Mouse (Mus musculus) CH12.LX (cell line): ENCODE results near the gene Tnfaip8l2.

Source experiments
- CTCF ChIP-seq, 2 experiments: IDR thresholded peaks in 1 of 2; conservative IDR thresholded peaks in 1 of 2; 2 replicates each; pipeline ENCODE4 v1.5.1; 2011 to 2012; ENCODE audit warnings: low read depth in 2 of 2, low read length in 2 of 2, improper control_type of control experiment in 1 of 2, inconsistent platforms in 1 of 2, mild to moderate bottlenecking in 1 of 2, moderate library complexity in 1 of 2
- ELF1 ChIP-seq: IDR thresholded peaks from 2 replicates; pipeline ENCODE4 v1.6.1; 2014; ENCODE audit warnings: low read depth, mild to moderate bottlenecking, inconsistent platforms, low read length, improper control_type of control experiment
- EP300 ChIP-seq: IDR thresholded peaks from 2 replicates; pipeline ENCODE4 v1.6.1; 2011; ENCODE audit warnings: low read length, improper control_type of control experiment
- HCFC1 ChIP-seq: IDR thresholded peaks from 2 replicates; pipeline ENCODE4 v1.6.1; 2012; ENCODE audit warnings: low read depth, mild to moderate bottlenecking, inconsistent platforms, low read length, improper control_type of control experiment
- JUND ChIP-seq: conservative IDR thresholded peaks from 2 replicates; pipeline ENCODE4 v1.6.1; 2011; ENCODE audit warnings: low read depth, low read length, improper control_type of control experiment
- KAT2A ChIP-seq: IDR thresholded peaks from 2 replicates; pipeline ENCODE4 v1.6.1; 2012; ENCODE audit warnings: low read length, improper control_type of control experiment, inconsistent platforms; ENCODE audit not compliant: insufficient replicate concordance
- POLR2A ChIP-seq: IDR thresholded peaks from 2 replicates; pipeline ENCODE4 v1.6.1; 2011; ENCODE audit warnings: low read depth, mild to moderate bottlenecking, improper control_type of control experiment, low read length
- RCOR1 ChIP-seq: conservative IDR thresholded peaks from 2 replicates; pipeline ENCODE4 v1.6.1; 2012; ENCODE audit warnings: low read depth, mild to moderate bottlenecking, inconsistent platforms, low read length, improper control_type of control experiment
- USF1 ChIP-seq: IDR thresholded peaks from 2 replicates; pipeline ENCODE4 v1.6.1; 2014; ENCODE audit warnings: low read depth, mild to moderate bottlenecking, inconsistent platforms, low read length, improper control_type of control experiment
- USF2 ChIP-seq: conservative IDR thresholded peaks from 2 replicates; pipeline ENCODE4 v1.6.1; 2011; ENCODE audit warnings: low read depth, low read length, improper control_type of control experiment

- TF ChIP-seq CTCF (conservative IDR thresholded peaks at IDR 0.05 in 1 of 2, IDR thresholded peaks at IDR 0.05 in 1 of 2; ENCODE audit: low read depth in 2 of 2, low read length in 2 of 2) (no peak), POLR2A (no peak), RCOR1 (no peak), JUND (no peak), HCFC1 (no peak), USF2 (no peak), KAT2A (no peak), EP300 (no peak), ELF1 (no peak), USF1 (no peak)
Observed at GRCm38 (mm10) chr3:95184796-95185577, 42.8 kb upstream of the Tnfaip8l2 start.
